Mouse (Mus musculus): ENCODE measurements at regions not wholly inside any gene's neighbourhood (a gene's known extent, or its start where the extent isn't known, plus 50 kb on each side); places are given as distances from the start of the nearest gene placed in this dataset.
"Not testable (repeated sequence)": the region's sequence is repeated elsewhere in the genome, so short reads cannot be mapped to it uniquely, and the experiment has no call there.

GRCm38 (mm10) chr12:32434506-32435002, 56.0 kb downstream of the Ccdc71l start:
- no peak overlapping the region for H3K4me2 ChIP-seq (ENCODE audit: low read depth, low read length)
- no peak for ATAC-seq (replicated peaks; ENCODE audit: extremely low read depth, insufficient read depth, low FRiP score)
- no peak overlapping the region for H3K4me3 ChIP-seq (ENCODE audit: low read length)

DNA sequence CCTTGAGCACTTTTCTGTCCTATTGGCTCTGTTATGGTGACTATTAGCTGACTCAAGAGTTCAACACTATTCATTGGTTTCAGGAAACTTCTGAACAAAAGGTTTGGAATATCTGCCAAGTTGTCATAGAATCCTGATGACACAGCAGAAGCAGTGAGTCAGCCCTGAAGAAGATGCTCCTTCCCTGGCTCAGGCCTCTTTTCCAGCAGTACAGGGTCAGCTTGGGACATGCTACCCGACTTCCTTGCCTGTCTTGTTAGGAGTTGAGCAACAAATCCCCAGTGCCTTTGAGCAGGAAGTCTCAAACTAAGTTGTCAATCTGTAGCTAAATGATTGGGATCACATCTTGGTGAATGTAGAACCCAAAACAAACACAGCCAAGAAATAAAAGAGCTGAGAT, 56.6 kb downstream of the Ccdc71l start:
- Histone ChIP-seq H3K4me3 (ENCODE audit: low read length) (no peak overlapping the region), H3K27ac (ENCODE audit: low read length) (no peak overlapping the region), H3K27me3 (ENCODE audit: control insufficient read depth, insufficient read depth, low read length) (no peaks in the 10 kb centered on the region), H3K9ac (ENCODE audit: low read length) (no peak overlapping the region), H3K4me2 (ENCODE audit: low read depth, low read length) (no peak overlapping the region), H3K4me1 (ENCODE audit: control insufficient read depth, insufficient read depth, low read length) (no peaks in the 10 kb centered on the region), H3K36me3 (ENCODE audit: control insufficient read depth, insufficient read depth) (no peaks in the 10 kb centered on the region), H3K9me3 (replicated peaks; ENCODE audit: control insufficient read depth, low read length) (no peaks in the 10 kb centered on the region)
- ATAC-seq (replicated peaks; ENCODE audit: extremely low read depth, insufficient read depth, low FRiP score), result no peak
- 42% methylated on average over 1 of the region's 1 CpGs for WGBS

More at GRCm38 (mm10) chr12:32434506-32435002, 56.0 kb downstream of the Ccdc71l start:
- no peaks in the 10 kb centered on the region for H3K36me3 ChIP-seq (ENCODE audit: control insufficient read depth, insufficient read depth)
- H3K9me3 ChIP-seq (replicated peaks; ENCODE audit: control insufficient read depth, low read length), result no peaks in the 10 kb centered on the region
- no peaks in the 10 kb centered on the region for H3K27me3 ChIP-seq (ENCODE audit: control insufficient read depth, insufficient read depth, low read length)
- H3K9ac ChIP-seq (ENCODE audit: low read length), result no peak overlapping the region
- H3K4me1 ChIP-seq (ENCODE audit: control insufficient read depth, insufficient read depth, low read length), result no peaks in the 10 kb centered on the region
- H3K27ac ChIP-seq (ENCODE audit: low read length), result no peak overlapping the region

DNA sequence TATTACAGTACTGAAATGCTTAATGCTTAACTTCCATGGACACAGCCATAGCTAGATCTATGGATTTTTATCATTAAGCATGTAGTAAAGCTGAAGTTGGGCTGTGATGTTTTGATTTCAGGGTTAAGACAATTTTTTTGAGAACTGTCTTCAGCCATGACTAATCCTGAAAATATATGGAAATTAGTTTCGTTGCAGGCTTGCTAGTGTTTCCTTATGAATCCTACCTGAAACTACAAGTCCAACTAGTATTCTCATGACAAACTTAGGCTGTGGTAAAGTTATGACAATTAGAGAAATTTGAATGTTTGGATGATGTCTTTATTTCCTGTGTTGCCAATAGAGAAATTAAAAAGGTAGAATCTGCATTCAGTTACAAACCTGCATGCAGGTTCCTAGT, 59.7 kb downstream of the Ccdc71l start:
- Histone ChIP-seq H3K4me2 (ENCODE audit: low read depth, low read length) (no peak overlapping the region), H3K36me3 (ENCODE audit: control insufficient read depth, insufficient read depth) (no peaks in the 10 kb centered on the region), H3K9ac (ENCODE audit: low read length) (no peak overlapping the region), H3K4me3 (ENCODE audit: low read length) (no peak overlapping the region), H3K4me1 (ENCODE audit: control insufficient read depth, insufficient read depth, low read length) (no peaks in the 10 kb centered on the region), H3K27me3 (ENCODE audit: control insufficient read depth, insufficient read depth, low read length) (no peaks in the 10 kb centered on the region), H3K9me3 (replicated peaks; ENCODE audit: control insufficient read depth, low read length) (no peaks in the 10 kb centered on the region), H3K27ac (ENCODE audit: low read length) (no peak overlapping the region)
- 66% methylated on average over 1 of the region's 1 CpGs for WGBS
- ATAC-seq (replicated peaks; ENCODE audit: extremely low read depth, insufficient read depth, low FRiP score), result no peak

DNA sequence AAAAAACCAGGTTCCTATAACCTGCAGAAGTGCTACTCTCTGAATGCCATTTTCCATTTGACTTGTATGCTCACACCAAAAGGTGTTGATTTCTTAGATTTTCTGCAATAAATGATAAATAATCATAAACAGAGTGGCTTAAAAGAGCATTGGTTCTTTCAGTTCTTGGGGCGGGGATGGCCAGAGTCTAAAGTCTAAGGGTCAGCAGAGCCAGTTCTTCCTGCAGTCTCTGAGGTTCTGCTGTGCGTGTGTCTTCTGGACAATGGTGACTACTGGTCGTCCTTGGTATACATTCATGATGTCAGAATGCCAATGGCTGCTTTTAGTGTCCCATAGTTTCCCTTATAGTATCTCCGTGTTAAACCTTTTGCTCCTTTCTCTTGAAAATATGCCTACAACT, 66.3 kb downstream of the Ccdc71l start:
- no peaks in the 10 kb centered on the region for H3K9me3 ChIP-seq (replicated peaks; ENCODE audit: control insufficient read depth, low read length)
- no peak overlapping the region for H3K4me2 ChIP-seq (ENCODE audit: low read depth, low read length)
- no peak overlapping the region for H3K4me3 ChIP-seq (ENCODE audit: low read length)
- no peak overlapping the region for H3K9ac ChIP-seq (ENCODE audit: low read length)
- H3K4me1 ChIP-seq (ENCODE audit: control insufficient read depth, insufficient read depth, low read length), result no peaks in the 10 kb centered on the region
- WGBS, result 77% methylated on average over 4 of the region's 4 CpGs
- no peak for ATAC-seq (replicated peaks; ENCODE audit: extremely low read depth, insufficient read depth, low FRiP score)
- H3K36me3 ChIP-seq (ENCODE audit: control insufficient read depth, insufficient read depth), result no peaks in the 10 kb centered on the region
- H3K27ac ChIP-seq (ENCODE audit: low read length), result no peak overlapping the region
- no peaks in the 10 kb centered on the region for H3K27me3 ChIP-seq (ENCODE audit: control insufficient read depth, insufficient read depth, low read length)

DNA sequence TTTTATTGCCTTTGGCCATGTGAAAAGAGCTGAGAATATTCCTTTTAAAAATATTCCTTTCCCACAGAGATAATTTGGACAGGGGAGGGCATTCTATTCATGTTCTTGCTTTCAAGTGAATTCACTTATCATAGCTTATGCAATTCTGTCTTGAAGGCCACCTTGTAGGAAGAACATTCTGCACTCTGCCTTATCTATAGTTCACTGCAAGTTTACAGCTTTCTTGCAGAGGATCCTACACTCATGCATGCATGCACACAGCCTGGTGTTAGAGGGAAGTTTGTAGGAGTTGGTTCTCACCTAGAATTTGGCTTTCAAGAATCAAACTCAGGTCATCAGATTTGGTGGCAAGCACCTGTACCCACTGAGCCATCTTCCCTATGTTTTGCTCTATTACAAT, 67.4 kb downstream of the Ccdc71l start:
- ATAC-seq (replicated peaks; ENCODE audit: extremely low read depth, insufficient read depth, low FRiP score), result no peak
- no peaks in the 10 kb centered on the region for H3K9me3 ChIP-seq (replicated peaks; ENCODE audit: control insufficient read depth, low read length)

DNA sequence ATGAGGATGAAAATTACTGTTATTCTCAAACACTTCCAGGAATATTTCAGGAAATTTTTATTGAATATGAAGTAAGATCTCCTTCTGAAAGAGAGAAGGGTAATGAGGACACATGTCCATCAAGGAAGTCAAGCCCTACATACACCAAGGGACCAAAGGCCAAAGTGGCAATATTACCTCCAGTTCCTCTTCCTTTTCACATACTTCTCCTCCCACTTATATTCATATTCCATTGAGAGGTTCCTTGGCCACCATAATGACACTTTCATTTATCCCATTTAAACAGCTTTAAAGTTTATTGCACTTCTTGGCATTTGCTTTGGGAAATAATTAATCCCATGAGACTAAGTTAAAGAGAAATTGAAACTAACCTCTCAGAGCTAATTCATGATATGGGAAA, 70.9 kb downstream of the Ccdc71l start:
- Histone ChIP-seq H3K4me2 (ENCODE audit: low read depth, low read length) (no peak overlapping the region), H3K27ac (ENCODE audit: low read length) (no peak overlapping the region), H3K36me3 (ENCODE audit: control insufficient read depth, insufficient read depth) (no peaks in the 10 kb centered on the region), H3K9ac (ENCODE audit: low read length) (no peak overlapping the region), H3K4me3 (ENCODE audit: low read length) (no peak overlapping the region), H3K27me3 (ENCODE audit: control insufficient read depth, insufficient read depth, low read length) (no peaks in the 10 kb centered on the region), H3K4me1 (ENCODE audit: control insufficient read depth, insufficient read depth, low read length) (no peaks in the 10 kb centered on the region; the same call in 1 of the 2 replicates), H3K9me3 (replicated peaks; ENCODE audit: control insufficient read depth, low read length) (no peaks in the 10 kb centered on the region)
- no peak for ATAC-seq (replicated peaks; ENCODE audit: extremely low read depth, insufficient read depth, low FRiP score)

More for the DNA sequence above, 67.4 kb downstream of the Ccdc71l start:
- H3K9ac ChIP-seq (ENCODE audit: low read length), result no peak overlapping the region
- no peak overlapping the region for H3K27ac ChIP-seq (ENCODE audit: low read length)
- H3K4me2 ChIP-seq (ENCODE audit: low read depth, low read length), result no peak overlapping the region
- H3K4me3 ChIP-seq (ENCODE audit: low read length), result no peak overlapping the region
- H3K4me1 ChIP-seq (ENCODE audit: control insufficient read depth, insufficient read depth, low read length), result no peaks in the 10 kb centered on the region
- no peaks in the 10 kb centered on the region for H3K36me3 ChIP-seq (ENCODE audit: control insufficient read depth, insufficient read depth)
- no peaks in the 10 kb centered on the region for H3K27me3 ChIP-seq (ENCODE audit: control insufficient read depth, insufficient read depth, low read length)

DNA sequence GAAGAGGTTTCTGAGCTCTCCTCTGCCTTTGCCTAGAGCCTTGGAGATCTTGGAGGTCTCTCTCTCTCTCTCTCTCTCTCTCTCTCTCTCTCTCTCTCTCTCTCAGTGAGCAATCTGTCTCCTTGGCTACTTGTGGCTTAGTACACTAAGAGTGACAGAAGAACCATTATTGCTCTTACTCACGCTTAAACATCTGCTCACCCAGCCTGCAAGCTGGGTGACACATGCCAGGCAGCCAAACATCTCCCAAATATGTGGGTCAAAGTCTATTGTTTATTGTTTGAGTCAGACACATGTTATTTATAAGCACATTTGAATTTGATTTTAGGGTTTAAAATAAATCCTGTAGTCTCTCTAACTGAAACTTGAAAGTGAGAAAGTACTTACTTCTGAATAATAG, 72.7 kb downstream of the Ccdc71l start:
- H3K27ac ChIP-seq (ENCODE audit: low read length), result no peak overlapping the region
- H3K27me3 ChIP-seq (ENCODE audit: control insufficient read depth, insufficient read depth, low read length), result no peaks in the 10 kb centered on the region
- no peak for ATAC-seq (replicated peaks; ENCODE audit: extremely low read depth, insufficient read depth, low FRiP score)
- no peaks in the 10 kb centered on the region for H3K9me3 ChIP-seq (replicated peaks; ENCODE audit: control insufficient read depth, low read length)
- WGBS, result 43% methylated on average over 1 of the region's 1 CpGs
- no peak overlapping the region for H3K9ac ChIP-seq (ENCODE audit: low read length)
- H3K36me3 ChIP-seq (ENCODE audit: control insufficient read depth, insufficient read depth), result no peaks in the 10 kb centered on the region
- no peak overlapping the region for H3K4me2 ChIP-seq (ENCODE audit: low read depth, low read length)
- H3K4me1 ChIP-seq (ENCODE audit: control insufficient read depth, insufficient read depth, low read length), result no peaks in the 10 kb centered on the region; the same call in 1 of the 2 replicates
- no peak overlapping the region for H3K4me3 ChIP-seq (ENCODE audit: low read length)

- no peak for ATAC-seq (replicated peaks; ENCODE audit: extremely low read depth, insufficient read depth, low FRiP score)
- H3K27ac ChIP-seq (ENCODE audit: low read length), result no peak overlapping the region
- H3K4me3 ChIP-seq (ENCODE audit: low read length), result no peak overlapping the region
Observed at GRCm38 (mm10) chr12:32454794-32455193, 76.3 kb downstream of the Ccdc71l start.

DNA sequence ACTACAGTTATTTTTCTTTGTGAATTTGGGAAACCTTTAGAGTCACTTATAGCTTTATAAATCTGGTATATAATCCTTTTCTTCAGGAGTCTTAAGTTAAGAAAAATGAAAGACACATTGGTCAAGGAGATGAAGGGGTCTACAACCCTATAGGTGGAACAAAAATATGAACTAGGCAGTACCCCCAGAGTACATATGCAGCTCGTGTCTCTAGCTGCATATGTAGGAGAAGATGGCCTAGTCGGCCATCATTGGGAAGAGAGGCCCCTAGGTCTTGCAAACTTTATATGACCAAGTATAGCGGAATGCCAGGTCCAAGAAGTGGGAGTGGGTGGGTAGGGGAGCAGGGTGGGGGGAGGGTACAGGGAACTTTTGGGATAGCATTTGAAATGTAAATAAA, 76.7 kb downstream of the Ccdc71l start:
- H3K4me2 ChIP-seq (ENCODE audit: low read depth, low read length); H3K27me3 ChIP-seq (ENCODE audit: control insufficient read depth, insufficient read depth, low read length); H3K4me1 ChIP-seq (ENCODE audit: control insufficient read depth, insufficient read depth, low read length); H3K4me3 ChIP-seq (ENCODE audit: low read length); H3K27ac ChIP-seq (ENCODE audit: low read length); ATAC-seq (replicated peaks; ENCODE audit: extremely low read depth, insufficient read depth, low FRiP score); H3K9ac ChIP-seq (ENCODE audit: low read length); H3K36me3 ChIP-seq (ENCODE audit: control insufficient read depth, insufficient read depth); H3K9me3 ChIP-seq (replicated peaks; ENCODE audit: control insufficient read depth, low read length): not testable (repeated sequence)
- 77% methylated on average over 3 of the region's 3 CpGs for WGBS

More at GRCm38 (mm10) chr12:32454794-32455193, 76.3 kb downstream of the Ccdc71l start:
- no peaks in the 10 kb centered on the region for H3K9me3 ChIP-seq (replicated peaks; ENCODE audit: control insufficient read depth, low read length)
- no peak overlapping the region for H3K4me2 ChIP-seq (ENCODE audit: low read depth, low read length)
- H3K27me3 ChIP-seq (ENCODE audit: control insufficient read depth, insufficient read depth, low read length), result no peaks in the 10 kb centered on the region
- no peaks in the 10 kb centered on the region for H3K36me3 ChIP-seq (ENCODE audit: control insufficient read depth, insufficient read depth)
- no peaks in the 10 kb centered on the region; the same call in 1 of the 2 replicates for H3K4me1 ChIP-seq (ENCODE audit: control insufficient read depth, insufficient read depth, low read length)
- H3K9ac ChIP-seq (ENCODE audit: low read length), result no peak overlapping the region

DNA sequence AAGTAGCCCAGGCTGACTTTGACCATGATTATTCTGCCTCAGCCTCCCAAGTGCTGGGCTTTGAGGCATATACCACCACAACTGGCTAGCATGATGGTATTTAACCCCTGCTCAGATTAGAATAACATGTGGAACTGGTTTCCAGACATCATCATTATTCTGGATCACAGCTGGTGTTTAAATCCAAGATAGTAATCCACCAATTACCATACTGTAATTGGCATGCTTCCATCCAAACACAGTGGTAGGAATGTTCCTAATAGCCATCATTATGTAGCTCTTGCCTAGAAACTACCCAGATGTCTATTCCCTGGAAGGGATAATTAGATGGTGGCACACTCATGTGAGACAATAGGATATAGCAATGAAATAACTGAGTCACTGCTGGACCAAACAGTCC, 77.4 kb downstream of the Ccdc71l start:
- Histone ChIP-seq H3K4me2 (ENCODE audit: low read depth, low read length) (no peak overlapping the region), H3K4me3 (ENCODE audit: low read length) (no peak overlapping the region), H3K4me1 (ENCODE audit: control insufficient read depth, insufficient read depth, low read length) (no peaks in the 10 kb centered on the region; the same call in 1 of the 2 replicates), H3K9ac (ENCODE audit: low read length) (no peak overlapping the region), H3K36me3 (ENCODE audit: control insufficient read depth, insufficient read depth) (no peaks in the 10 kb centered on the region), H3K27me3 (ENCODE audit: control insufficient read depth, insufficient read depth, low read length) (no peaks in the 10 kb centered on the region), H3K9me3 (replicated peaks; ENCODE audit: control insufficient read depth, low read length) (no peaks in the 10 kb centered on the region), H3K27ac (ENCODE audit: low read length) (no peak overlapping the region)
- no peak for ATAC-seq (replicated peaks; ENCODE audit: extremely low read depth, insufficient read depth, low FRiP score)

Measured in heart, embryonic 16.5 days (tissue).